Mouse (Mus musculus) gastrocnemius, adult 18-20 months (tissue): ENCODE data around the gene Lrr1. TPM values are rescaled to one million over a fixed set of nuclear protein-coding genes. Genes with fewer than 3 reads are reported as not detected.
A peak's percentile ranks its signal among the peaks of the same experiment; 100 is the strongest.

Source experiments
- DNase-seq: peaks from one replicate; pipeline ENCODE4 v3.0.0; 2021; ENCODE audit warnings: low spot score
- total RNA-seq, 2 experiments: library from RNA; stranded (reverse); gene quantifications; 2 replicates each; pipeline ENCODE4 v1.2.3; 2021

The Lrr1 gene
- total RNA-seq, 2 experiments from 2014 or later = not detected

- peak; percentile 34 for DNase-seq
Measured at GRCm38 (mm10) chr12:69197378-69198163, 29.0 kb downstream of the Lrr1 start.

- DNase-seq = peak; percentile 44
Measured at GRCm38 (mm10) chr12:69198164-69198535, 29.5 kb downstream of the Lrr1 start, which contains the start of gene Dnaaf2. Gene Dnaaf2 (minus strand): TSS chr12:69198429.

GRCm38 (mm10) chr12:69198985-69199384, 30.4 kb downstream of the Lrr1 start:
- DNase-seq = no peak

GRCm38 (mm10) chr12:69204052-69204833, 35.6 kb downstream of the Lrr1 start, which contains the start of gene Gm49384:
Gene Gm49384 (minus strand): TSS chr12:69204267.
- DNase-seq = no peak

- DNase-seq = no peak
Measured at GRCm38 (mm10) chr12:69207396-69207795, 38.8 kb downstream of the Lrr1 start.

GRCm38 (mm10) chr12:69207926-69208325, 39.3 kb downstream of the Lrr1 start:
- no peak for DNase-seq

GRCm38 (mm10) chr12:69208520-69208919, 39.9 kb downstream of the Lrr1 start:
- no peak for DNase-seq

GRCm38 (mm10) chr12:69210056-69210979, 41.7 kb downstream of the Lrr1 start:
- DNase-seq = no peak

GRCm38 (mm10) chr12:69211057-69211456, 42.4 kb downstream of the Lrr1 start:
- DNase-seq = no peak

GRCm38 (mm10) chr12:69213186-69213777, 44.7 kb downstream of the Lrr1 start:
- no peak for DNase-seq

GRCm38 (mm10) chr12:69214393-69214792, 45.8 kb downstream of the Lrr1 start:
- no peak for DNase-seq

- peak; percentile 69 for DNase-seq
Measured at GRCm38 (mm10) chr12:69215000-69215785, 46.6 kb downstream of the Lrr1 start.

- DNase-seq = no peak
Measured at GRCm38 (mm10) chr12:69216587-69216986, 48.0 kb downstream of the Lrr1 start.

GRCm38 (mm10) chr12:69220613-69221277, 52.1 kb downstream of the Lrr1 start:
- no peak for DNase-seq

- DNase-seq = peak; percentile 88
Measured at GRCm38 (mm10) chr12:69227776-69228466, 59.3 kb downstream of the Lrr1 start, which contains the start of gene Pole2. Gene Pole2 (minus strand): TSS chr12:69228195.
